Mouse (Mus musculus): ENCODE measurements around the gene Bola1.

GRCm38 (mm10) chr3:96248141-96249033 is 28.9 kb upstream of the Bola1 start:
- no peak for TF ChIP-seq MAX (IDR thresholded peaks at IDR 0.05; ENCODE audit: low read depth)
- TF ChIP-seq TCF3 (IDR thresholded peaks at IDR 0.05; ENCODE audit: insufficient read length, low read depth): no peak
- no peak for TF ChIP-seq E2F4 (IDR thresholded peaks at IDR 0.05; ENCODE audit: insufficient read depth)
- TF ChIP-seq POLR2A (IDR thresholded peaks at IDR 0.05; ENCODE audit: insufficient read length, low read depth): no peak
- no peak for TF ChIP-seq USF1 (IDR thresholded peaks at IDR 0.05; ENCODE audit: low read depth)
- no peak for TF ChIP-seq TCF12 (IDR thresholded peaks at IDR 0.05; ENCODE audit: insufficient read depth, poor library complexity, severe bottlenecking)
- peak; percentile 28 for TF ChIP-seq POLR2AphosphoS2 (IDR thresholded peaks at IDR 0.05; ENCODE audit: insufficient read length, low read depth)
- TF ChIP-seq SRF (IDR thresholded peaks at IDR 0.05; ENCODE audit: control insufficient read depth, insufficient read length, low read depth): no peak
- no peak for TF ChIP-seq CEBPB (IDR thresholded peaks at IDR 0.05; ENCODE audit: insufficient read depth, poor library complexity, severe bottlenecking)
- TF ChIP-seq MYOD1 (IDR thresholded peaks at IDR 0.05; ENCODE audit: control insufficient read depth in 1 of 3, insufficient read length in 2 of 3, low read depth in 2 of 3): no peak
- TF ChIP-seq REST (IDR thresholded peaks at IDR 0.05; ENCODE audit: insufficient read depth, insufficient read length): no peak
